9 mouse cellular contexts compared by ENCODE assay signal in genomic region chr12:100899111-100899640, GRCm38 (mm10). TPM values are rescaled to one million over a fixed set of nuclear protein-coding genes. Genes with fewer than 3 reads are reported as not detected.
DNase-seq lines count a peak whose midpoint lies in the region; ATAC-seq and TF ChIP-seq lines count a peak whose summit lies in the region.
"Had no signal": no experiment of that assay in that cellular context is flagged by ENCODE, and none has a peak within 500 bp of the region (broad histone marks: within the 10 kb centered on the region; RNA-seq: fewer than 3 reads in every experiment).

No protein-coding gene starts in this region.

- H3K4me2 ChIP-seq in kidney, postnatal 0 days (ENCODE audit: low read length): peak overlapping the region; percentile 57
- peak overlapping the region; percentile 63 for H3K4me2 ChIP-seq in hindbrain, embryonic 11.5 days (replicated peaks; ENCODE audit: low read depth, low read length)
- 0 out of 2 replicates have a peak overlapping the region, but pooled peaks have one; percentile 12 for H3K4me2 ChIP-seq in liver, embryonic 16.5 days (ENCODE audit: low read depth, low read length)

- ATAC-seq in kidney, postnatal 0 days (replicated peaks; ENCODE audit: low FRiP score, low read depth): no peak; the same call in 1 of the 2 replicates
- peak; percentile 28; the same call in 1 of the 2 replicates for ATAC-seq in hindbrain, embryonic 11.5 days (ENCODE audit: low FRiP score)
- ATAC-seq in liver, embryonic 16.5 days (ENCODE audit: low read depth): no peak

- H3K27ac ChIP-seq in kidney, postnatal 0 days: no peak overlapping the region
- no peak overlapping the region for H3K27ac ChIP-seq in hindbrain, embryonic 11.5 days (ENCODE audit: low read depth, low read length)
- H3K27ac ChIP-seq in liver, embryonic 16.5 days (ENCODE audit: low read length): no peak overlapping the region
- H3K27ac ChIP-seq: liver, embryonic 14.5 days had no signal

- H3K4me1 ChIP-seq in kidney, postnatal 0 days (replicated peaks; ENCODE audit: insufficient read depth, low read length): peaks cover 14% of the 10 kb centered on the region; the same call in 1 of the 2 replicates
- no peaks in the 10 kb centered on the region; the same call in 1 of the 2 replicates for H3K4me1 ChIP-seq in hindbrain, embryonic 11.5 days (replicated peaks; ENCODE audit: control insufficient read depth, insufficient read depth, low read length)
- no peaks in the 10 kb centered on the region for H3K4me1 ChIP-seq in liver, embryonic 16.5 days (ENCODE audit: control insufficient read depth, low read depth, low read length)

- TF ChIP-seq CTCF in kidney, postnatal 0 days (IDR thresholded peaks at IDR 0.05; ENCODE audit: low read depth): no peak

- H3K9me3 ChIP-seq in kidney, postnatal 0 days (replicated peaks; ENCODE audit: low read length): no peaks in the 10 kb centered on the region
- H3K9me3 ChIP-seq in hindbrain, embryonic 11.5 days (ENCODE audit: control insufficient read depth, low read length): no peaks in the 10 kb centered on the region
- H3K9me3 ChIP-seq in liver, embryonic 16.5 days (replicated peaks; ENCODE audit: control insufficient read depth, low read length): no peaks in the 10 kb centered on the region

- H3K27me3 ChIP-seq in kidney, postnatal 0 days (ENCODE audit: insufficient read depth, low read length): peaks cover 36% of the 10 kb centered on the region; the same call in 1 of the 2 replicates
- H3K27me3 ChIP-seq in hindbrain, embryonic 11.5 days (ENCODE audit: control insufficient read depth, insufficient read depth, low read length): peaks cover 25% of the 10 kb centered on the region
- peaks cover 39% of the 10 kb centered on the region for H3K27me3 ChIP-seq in liver, embryonic 16.5 days (ENCODE audit: control insufficient read depth, insufficient read depth, low read depth, low read length)

- peak overlapping the region; percentile 28 for H3K4me3 ChIP-seq in kidney, postnatal 0 days (replicated peaks; ENCODE audit: low read depth, low read length)
- peak overlapping the region; percentile 30 for H3K4me3 ChIP-seq in hindbrain, embryonic 11.5 days (ENCODE audit: low read depth, low read length)
- H3K4me3 ChIP-seq in liver, embryonic 16.5 days (ENCODE audit: low read depth, low read length): 0 out of 2 replicates have a peak overlapping the region, but pooled peaks have one; percentile 1

- WGBS in kidney, postnatal 0 days: 2% methylated on average over 30 of the region's 30 CpGs
- under 1% methylated on average over 29 of the region's 30 CpGs for WGBS in hindbrain, embryonic 11.5 days
- WGBS in liver, embryonic 16.5 days (ENCODE audit: insufficient replicate concordance): 2% methylated on average over 30 of the region's 30 CpGs

- DNase-seq in kidney, postnatal 0 days (ENCODE audit: low spot score): no peak
- DNase-seq in kidney, adult 11 months: no peak
- DNase-seq in T-cell, adult 2 months (ENCODE audit: low spot score): peak; percentile 38
- peak; percentile 82 to 84 for DNase-seq in cerebellum, postnatal 36 days
- DNase-seq in hindbrain, embryonic 11.5 days (ENCODE audit: low spot score): peak; percentile 41
- DNase-seq in right cerebral cortex, adult 2 months (ENCODE audit: low spot score in 2 of 2): peak; percentile 43 to 59
- DNase-seq in urinary bladder, postnatal 10 days (ENCODE audit: low spot score): no peak

- H3K9ac ChIP-seq in kidney, postnatal 0 days (ENCODE audit: low read depth, low read length): peak overlapping the region; percentile 37; the same call in 1 of the 2 replicates
- 0 out of 2 replicates have a peak overlapping the region, but pooled peaks have one; percentile 3 for H3K9ac ChIP-seq in hindbrain, embryonic 11.5 days (ENCODE audit: low read depth, low read length)
- no peak overlapping the region for H3K9ac ChIP-seq in liver, embryonic 16.5 days (ENCODE audit: low read depth, low read length)
- H3K9ac ChIP-seq: liver, embryonic 14.5 days had no signal

- H3K36me3 ChIP-seq in kidney, postnatal 0 days (ENCODE audit: insufficient read depth, low read length): no peaks in the 10 kb centered on the region
- no peaks in the 10 kb centered on the region for H3K36me3 ChIP-seq in hindbrain, embryonic 11.5 days (ENCODE audit: control insufficient read depth, insufficient read depth, low read length)
- H3K36me3 ChIP-seq in liver, embryonic 16.5 days (ENCODE audit: control insufficient read depth, insufficient read depth): no peaks in the 10 kb centered on the region

RNA-seq across cellular contexts. Expression of gene Gpr68, which starts 8.8 kb away (rescaled TPM):
- 0.36 and 0.57 TPM in 2 replicates for polyA plus RNA-seq in kidney, postnatal 0 days (2015; fragmentation: Nextera tagmentation; extraction: Ambion mirVana)
- polyA plus RNA-seq in hindbrain, embryonic 11.5 days (2014; fragmentation: Nextera tagmentation; extraction: Ambion mirVana): 0.22 TPM in 1 of 2 replicates, not detected in the other
- polyA plus RNA-seq in liver, embryonic 16.5 days (2015; fragmentation: Nextera tagmentation; extraction: Ambion mirVana): 0.04 and 0.08 TPM in 2 replicates

Comparison
In these comparisons a context has a peak if more than half of its experiments do, and no peak if none do; other contexts are left out.
1. DNase-seq: peak in T-cell, adult 2 months (single experiment), cerebellum, postnatal 36 days (2 of 2), hindbrain, embryonic 11.5 days (single experiment) and right cerebral cortex, adult 2 months (2 of 2); none in kidney, postnatal 0 days (single experiment), kidney, adult 11 months (single experiment) and urinary bladder, postnatal 10 days (single experiment).
2. H3K4me2 ChIP-seq: peak in every context shown above with its lines; median percentile 63 in hindbrain, embryonic 11.5 days; 57 in kidney, postnatal 0 days; 12 in liver, embryonic 16.5 days.
3. Peak in every context shown above with its lines, with median percentiles within 50 percentile points of each other: H3K4me3 ChIP-seq.